In genomic region chr1:25745575-25745974, GRCm38 (mm10) we compare ENCODE assay signal across 14 mouse cellular contexts.
"Had no signal": no experiment of that assay in that cellular context is flagged by ENCODE, and none has a peak within 500 bp of the region (broad histone marks: within the 10 kb centered on the region; RNA-seq: fewer than 3 reads in every experiment).

No protein-coding gene starts in this region.

- H3K9me3 ChIP-seq: limb, embryonic 12.5 days; liver, embryonic 13.5 days; lung, embryonic 15.5 days; megakaryocyte, embryonic 14.5 days; neural tube, embryonic 12.5 days had no signal

- ATAC-seq: liver, postnatal 0 days had no signal

- H3K4me2 ChIP-seq: limb, embryonic 12.5 days; liver, embryonic 13.5 days; lung, embryonic 15.5 days; neural tube, embryonic 12.5 days had no signal

- H3K36me3 ChIP-seq: limb, embryonic 12.5 days; liver, embryonic 13.5 days; lung, embryonic 15.5 days; neural tube, embryonic 12.5 days had no signal

- H3K4me1 ChIP-seq: limb, embryonic 12.5 days; liver, embryonic 13.5 days; lung, embryonic 15.5 days; megakaryocyte, embryonic 14.5 days; neural tube, embryonic 12.5 days had no signal

- H3K27me3 ChIP-seq: limb, embryonic 12.5 days; liver, embryonic 13.5 days; lung, embryonic 15.5 days; megakaryocyte, embryonic 14.5 days; neural tube, embryonic 12.5 days had no signal

- H3K27ac ChIP-seq: limb, embryonic 12.5 days; liver, embryonic 13.5 days; lung, embryonic 15.5 days; macrophage; neural tube, embryonic 12.5 days; stomach, postnatal 0 days had no signal

- H3K9ac ChIP-seq: limb, embryonic 12.5 days; liver, embryonic 13.5 days; liver, postnatal 0 days; lung, embryonic 15.5 days; neural tube, embryonic 12.5 days had no signal

- H3K4me3 ChIP-seq: limb, embryonic 12.5 days; liver, embryonic 13.5 days; lung, embryonic 15.5 days; megakaryocyte, embryonic 14.5 days; neural tube, embryonic 12.5 days had no signal

- DNase-seq: kidney, postnatal 10 days; kidney, postnatal 4 days; liver; liver, embryonic 13.5 days; liver, postnatal 0 days; lung, postnatal 14 days; midbrain, embryonic 14.5 days; thymus, postnatal 4 days had no signal
